Mouse (Mus musculus) layer of hippocampus, postnatal 36 days (tissue): ENCODE data around the gene Rfc2. TPM values are rescaled to one million over a fixed set of nuclear protein-coding genes. Genes with fewer than 3 reads are reported as not detected.

Experiments
- DNase-seq, 2 experiments: peaks; one replicate each; pipeline ENCODE4 v3.0.0; 2022
- total RNA-seq, 2 experiments: library from RNA; stranded (reverse); gene quantifications; 2 replicates each; pipeline ENCODE4 v1.2.3; 2021

Rfc2 gene
- total RNA-seq, 2 experiments from 2014 or later, result 50.0 to 50.5 TPM

DNA sequence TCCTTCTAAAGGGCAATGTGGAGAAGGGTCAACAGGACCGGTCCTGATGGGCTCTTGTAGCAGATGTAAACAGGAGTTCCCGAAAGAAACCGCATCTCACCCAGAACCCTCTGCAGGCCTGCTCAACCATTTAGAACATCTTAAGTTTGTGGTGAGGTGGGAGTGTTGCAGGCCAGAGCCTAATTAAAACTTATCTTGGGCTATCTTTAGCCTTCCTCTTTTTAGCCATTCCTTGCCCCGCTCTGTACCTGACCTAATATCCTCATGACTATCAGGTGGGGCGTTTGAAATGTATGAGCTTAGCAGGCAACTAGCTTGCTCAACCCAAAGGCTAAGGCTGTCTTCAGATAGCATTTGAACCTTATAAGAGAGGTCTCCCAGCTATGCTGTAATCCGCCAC lies 15.5 kb upstream of the Rfc2 start:
- DNase-seq, result no peak

- DNase-seq, result no peak
These were observed 13.7 kb upstream of the Rfc2 start for GRCm38 (mm10) chr5:134567445-134567844.

GRCm38 (mm10) chr5:134568030-134568429 lies 13.1 kb upstream of the Rfc2 start:
- no peak for DNase-seq

DNA sequence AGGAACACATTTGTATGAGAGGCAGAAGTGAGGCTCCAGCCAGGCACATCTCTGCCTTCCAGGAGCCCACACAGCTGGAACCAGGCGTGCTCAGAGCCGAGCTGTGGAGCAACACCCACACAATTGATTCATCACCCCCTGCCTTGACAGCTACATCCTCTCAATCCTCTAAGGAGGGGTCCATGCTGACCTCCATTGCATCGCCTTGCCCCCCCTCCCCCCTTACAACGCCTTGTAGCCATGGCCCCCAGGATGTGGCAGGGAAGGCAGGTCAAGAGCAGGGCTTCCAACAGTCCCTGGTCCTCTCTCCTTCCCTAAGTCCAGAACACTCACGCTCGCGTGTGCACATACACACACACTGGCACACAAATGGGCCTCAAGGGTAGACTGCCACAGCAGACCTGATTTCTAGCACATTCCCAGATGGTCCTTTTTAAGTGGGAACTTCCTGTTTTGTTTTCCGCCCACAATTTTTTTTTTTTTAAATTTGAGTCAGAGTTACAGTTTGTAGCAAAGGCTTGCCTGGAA lies 12.1 kb upstream of the Rfc2 start:
- DNase-seq, result no peak

GRCm38 (mm10) chr5:134571730-134572507 lies 9.2 kb upstream of the Rfc2 start:
- peak in 1 of 2 experiments; percentile 30 for DNase-seq

DNA sequence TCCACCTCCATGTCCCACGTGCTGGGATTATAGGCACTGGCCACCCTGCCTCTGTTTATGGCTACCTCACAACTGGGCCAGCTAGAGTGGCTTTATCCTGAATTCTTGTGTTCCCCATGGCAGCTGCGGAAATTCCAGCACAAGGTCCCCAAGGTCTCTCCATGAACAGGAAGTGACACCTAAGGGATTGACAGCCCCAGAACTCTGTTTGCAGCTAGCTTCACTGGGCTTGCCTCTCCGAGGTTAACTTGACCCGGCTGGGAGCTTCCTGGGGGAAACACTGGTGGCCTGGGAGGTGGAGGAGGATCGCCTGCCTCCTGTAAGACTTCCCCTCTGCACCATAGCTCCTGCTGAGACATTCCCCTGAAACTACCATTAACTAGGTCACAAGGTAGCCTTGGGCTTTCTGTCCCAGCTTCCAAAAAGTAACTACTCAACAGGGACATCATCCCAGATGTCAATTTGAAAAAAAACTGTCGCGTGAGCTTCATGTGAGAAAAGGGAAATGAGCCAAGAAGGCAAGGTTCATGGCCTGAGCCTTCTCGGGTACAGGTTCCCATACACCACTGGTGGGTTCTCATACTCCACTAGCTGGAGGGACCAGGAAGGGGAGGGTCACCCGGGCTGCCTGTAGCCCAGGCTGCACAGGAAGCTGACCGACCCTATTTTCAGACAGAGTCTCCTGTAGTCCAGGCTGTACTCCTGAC lies 8.5 kb upstream of the Rfc2 start:
- no peak for DNase-seq

- no peak for DNase-seq
These were observed 5.3 kb upstream of the Rfc2 start for GRCm38 (mm10) chr5:134575833-134576232.

DNA sequence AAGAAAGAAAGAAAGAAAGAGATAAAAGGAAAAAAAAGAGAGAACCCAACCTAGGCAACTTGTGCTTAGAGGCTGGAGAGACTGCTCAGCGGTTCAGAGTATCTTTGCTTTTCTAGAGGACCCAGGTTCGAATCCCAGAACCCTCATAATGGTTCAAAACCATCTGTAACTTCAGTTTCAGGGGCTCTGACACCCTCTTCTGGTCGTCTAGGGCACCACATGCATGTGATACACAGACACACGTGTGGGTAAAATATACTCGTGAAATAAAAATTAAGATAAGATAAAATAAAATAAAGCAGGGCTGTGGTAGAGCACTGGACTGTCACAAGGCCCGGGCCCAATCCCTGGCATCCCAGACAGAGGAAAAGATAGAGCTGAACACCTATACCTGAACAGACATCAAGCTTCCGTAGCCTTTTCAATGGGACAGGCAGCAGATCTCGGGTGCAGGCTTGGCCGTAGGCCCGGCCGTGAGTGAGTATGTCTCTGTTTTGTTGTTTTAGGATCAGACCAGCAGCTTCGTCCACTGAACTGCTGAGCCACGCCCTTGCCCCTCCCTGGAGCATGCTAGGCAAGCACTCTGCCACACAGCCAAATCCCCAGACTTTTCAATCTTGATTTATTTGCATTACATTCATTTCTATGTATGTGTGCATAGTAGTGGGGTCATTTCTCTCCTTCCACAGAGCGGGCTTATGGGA lies 4.5 kb upstream of the Rfc2 start:
- DNase-seq, result no peak

DNA sequence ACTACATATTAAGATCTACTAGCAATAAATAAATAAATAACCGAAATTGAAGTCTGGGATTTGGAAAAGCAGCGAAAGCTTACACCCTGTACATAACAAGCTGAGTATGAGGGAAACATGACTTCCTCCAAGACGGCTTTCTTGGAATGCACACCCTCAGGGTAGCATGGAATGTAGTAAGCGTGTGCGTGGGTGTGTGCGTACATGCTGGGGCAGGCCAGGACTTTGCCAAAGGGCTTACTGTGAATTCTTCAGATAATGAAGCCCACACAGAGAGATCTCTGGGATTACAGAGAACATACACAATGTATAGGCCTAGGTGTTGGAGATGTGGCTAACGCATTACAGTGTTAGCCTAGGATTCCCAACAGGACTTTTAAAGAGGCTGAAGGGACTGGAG lies 3.6 kb upstream of the Rfc2 start:
- no peak for DNase-seq

DNA sequence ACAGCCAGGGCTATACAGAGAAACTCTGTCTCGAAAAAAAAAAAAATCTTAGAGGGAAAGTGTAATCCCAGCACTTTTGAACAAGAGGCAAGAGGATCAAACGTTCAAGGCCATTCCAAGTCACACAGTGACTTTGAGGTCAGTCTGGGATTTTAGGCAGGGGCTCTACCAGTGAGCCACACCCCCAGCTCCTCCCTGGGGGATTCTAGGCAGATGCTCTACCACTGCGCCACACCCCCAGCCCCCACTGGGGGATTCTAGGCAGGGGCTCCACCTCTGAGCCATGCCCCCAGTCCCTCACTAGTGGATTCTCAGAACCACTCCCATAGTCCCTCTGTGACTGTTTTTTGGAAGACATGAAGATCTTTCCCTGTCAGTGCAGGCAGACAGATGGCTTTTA lies 2.0 kb upstream of the Rfc2 start:
- no peak for DNase-seq

- peak; percentile 93 to 95 for DNase-seq
These were observed 1.2 kb downstream of the Rfc2 start for GRCm38 (mm10) chr5:134582221-134582907.

- no peak for DNase-seq
These were observed 2.1 kb downstream of the Rfc2 start for GRCm38 (mm10) chr5:134583006-134583883.

GRCm38 (mm10) chr5:134583884-134584213 lies 2.7 kb downstream of the Rfc2 start:
- no peak for DNase-seq

DNA sequence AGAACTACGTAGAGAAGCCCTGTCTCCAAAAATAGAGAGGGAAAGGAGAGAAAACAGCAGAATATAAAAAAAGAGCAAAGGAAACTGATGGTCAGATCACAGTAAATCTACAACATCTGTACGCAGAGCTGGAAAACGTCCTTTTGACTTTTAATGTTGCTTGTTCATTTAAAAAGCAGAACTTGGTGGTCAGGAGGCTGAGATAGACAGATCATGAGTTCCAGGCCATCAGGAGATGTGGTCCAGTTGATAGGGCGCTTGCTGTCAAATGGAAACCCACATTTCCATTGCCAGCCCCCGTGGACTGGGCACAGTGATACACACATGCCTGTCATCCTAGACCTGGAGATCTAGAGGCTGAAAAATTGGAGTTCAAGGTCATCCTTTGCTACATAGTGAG lies 3.6 kb downstream of the Rfc2 start:
- no peak for DNase-seq

- no peak for DNase-seq
These were observed 8.7 kb downstream of the Rfc2 start for GRCm38 (mm10) chr5:134589900-134590299.

- DNase-seq, result no peak
These were observed 10.9 kb downstream of the Rfc2 start for GRCm38 (mm10) chr5:134592026-134592581.

DNA sequence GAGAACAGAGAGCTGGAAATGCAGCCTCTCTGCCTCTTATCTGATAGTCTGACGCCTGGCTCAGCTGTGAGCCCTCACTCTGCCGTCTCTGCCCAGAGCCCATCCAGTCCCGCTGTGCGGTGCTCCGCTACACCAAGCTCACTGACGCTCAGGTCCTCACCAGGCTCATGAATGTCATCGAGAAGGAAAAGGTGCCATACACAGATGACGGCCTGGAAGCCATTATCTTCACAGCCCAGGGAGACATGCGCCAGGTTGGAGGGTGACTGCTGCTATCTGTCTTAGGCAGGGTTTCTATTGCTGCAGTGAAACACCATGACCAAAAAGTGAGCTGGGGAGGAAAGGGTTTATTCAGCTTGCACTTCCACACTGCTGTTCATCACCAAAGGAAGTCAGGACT lies 11.9 kb downstream of the Rfc2 start:
- DNase-seq, result no peak

DNA sequence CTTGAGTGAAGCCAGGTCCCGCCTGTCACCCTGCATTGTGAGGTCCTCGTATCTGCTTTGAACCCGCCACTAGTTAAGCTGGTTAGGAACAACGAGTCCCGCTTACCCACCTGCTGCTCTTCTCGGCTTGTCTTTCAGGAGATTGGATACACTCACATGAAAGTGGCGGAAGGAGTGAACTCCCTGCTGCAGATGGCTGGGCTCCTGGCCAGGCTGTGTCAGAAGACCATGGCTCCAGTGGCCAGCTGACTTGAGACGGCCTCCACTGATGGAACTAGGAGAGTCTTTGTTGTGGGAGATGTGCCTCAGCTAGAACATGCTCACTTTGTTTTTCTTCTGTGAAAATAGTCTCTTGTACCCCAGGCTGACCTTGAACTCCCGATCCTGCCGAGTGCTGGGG lies 16.5 kb downstream of the Rfc2 start:
- no peak for DNase-seq

DNA sequence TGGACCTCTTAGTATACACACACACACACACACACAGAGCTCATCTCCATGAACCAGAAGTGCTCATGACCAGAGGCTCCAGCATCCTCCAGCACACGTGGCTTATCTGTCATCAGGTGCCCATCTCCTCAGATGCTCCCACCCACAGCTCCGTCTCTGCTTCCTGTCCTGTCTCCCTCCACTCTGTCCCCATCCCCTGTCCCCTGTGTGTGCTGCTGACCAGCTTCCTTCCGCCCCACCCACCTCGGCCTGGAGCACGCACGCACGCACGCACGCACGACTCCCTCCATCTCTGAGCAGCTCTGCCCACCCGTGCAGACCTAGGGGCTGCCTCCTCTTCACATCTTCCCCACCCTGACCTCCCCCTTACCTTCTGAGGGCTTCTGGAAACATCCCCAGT lies 23.2 kb downstream of the Rfc2 start:
- no peak for DNase-seq

- no peak for DNase-seq
These were observed 25.1 kb downstream of the Rfc2 start for GRCm38 (mm10) chr5:134606314-134606713.

DNA sequence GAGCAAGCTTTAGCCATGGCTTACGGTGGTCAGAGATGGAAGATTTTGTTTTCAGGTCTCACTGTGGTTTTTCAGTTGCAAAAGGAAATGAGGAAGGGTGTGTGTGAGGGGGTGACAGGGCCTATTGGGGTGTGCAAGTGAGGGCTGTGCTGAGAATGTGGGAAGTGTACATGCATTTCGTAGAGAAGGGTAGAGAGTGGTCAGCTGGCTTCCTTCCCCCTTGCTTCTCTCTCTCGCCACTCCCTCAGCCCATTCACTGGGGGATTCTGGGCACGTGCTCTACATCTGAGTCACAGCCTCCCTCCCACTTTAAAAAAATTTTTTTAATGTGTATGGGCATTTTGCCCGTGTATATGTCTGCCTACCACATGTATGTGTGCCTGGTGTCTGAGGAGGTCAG lies 26.0 kb downstream of the Rfc2 start:
- no peak for DNase-seq
